Mouse (Mus musculus) megakaryocyte progenitor cell, adult 5-6 weeks (primary cell): Measurements from ENCODE around the gene E330034G19Rik. TPM values are rescaled to one million over a fixed set of nuclear protein-coding genes. Genes with fewer than 3 reads are reported as not detected.
"Not testable (repeated sequence)": the region's sequence is repeated elsewhere in the genome, so short reads cannot be mapped to it uniquely, and the experiment has no call there.

Experiments
- ATAC-seq: replicated peaks from 2 replicates; pipeline ENCODE4 v1.8.0; 2016; ENCODE audit warnings: mild to moderate bottlenecking, moderate TSS enrichment, inconsistent platforms; ENCODE audit not compliant: poor library complexity
- total RNA-seq, 2 experiments: library from RNA; stranded (forward) in 1 of 2; stranded (reverse) in 1 of 2; fragments of 157-497, 149-512 nt in 1 of 2; fragments of 200-1000 nt in 1 of 2; gene quantifications; 2 replicates each; pipeline versions ENCODE4 v1.2.3 to v1.2.4; 2015 to 2017

Gene E330034G19Rik
- total RNA-seq, 2 experiments from 2014 or later = not detected

DNA sequence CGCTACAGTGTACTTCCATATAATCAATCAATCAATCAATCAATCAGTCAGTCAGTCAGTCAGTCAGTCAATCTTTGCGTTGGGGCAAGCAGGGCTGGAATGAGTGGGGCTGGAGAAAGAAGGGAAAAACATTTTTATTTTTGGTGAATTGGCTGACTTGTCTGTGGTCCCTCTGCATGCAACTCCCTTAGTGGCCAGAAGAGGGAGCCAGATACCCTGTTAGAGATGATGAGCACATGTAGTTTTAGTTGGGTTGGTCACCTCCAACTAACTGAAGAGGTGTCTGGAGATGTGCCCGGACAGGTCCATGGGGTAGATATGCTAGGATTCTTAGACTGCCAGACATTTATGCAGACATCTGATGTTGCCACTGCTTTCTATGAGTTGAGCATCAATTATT is 18.1 kb downstream of the E330034G19Rik start:
- ATAC-seq = peak; percentile 65

DNA sequence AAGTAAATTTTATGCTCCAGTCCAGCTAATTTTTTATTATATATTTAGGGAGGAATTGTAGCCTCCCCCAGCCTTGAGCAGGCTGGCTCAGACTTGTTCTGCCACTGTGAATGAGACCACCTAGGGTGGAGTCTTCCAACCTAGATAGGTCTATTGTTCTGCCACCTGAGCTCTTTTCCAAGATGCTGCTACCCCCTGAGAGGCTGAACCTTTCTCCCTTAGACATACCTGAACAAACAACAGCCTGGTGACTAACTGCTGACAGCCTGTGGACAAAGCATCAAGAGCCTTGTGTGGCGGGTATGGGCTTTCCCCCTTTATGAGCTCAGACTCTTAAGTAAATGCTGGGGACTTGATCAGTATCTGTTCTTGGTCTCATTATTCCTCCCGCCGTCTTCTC is 54.0 kb downstream of the E330034G19Rik start:
- not testable (repeated sequence) for ATAC-seq

DNA sequence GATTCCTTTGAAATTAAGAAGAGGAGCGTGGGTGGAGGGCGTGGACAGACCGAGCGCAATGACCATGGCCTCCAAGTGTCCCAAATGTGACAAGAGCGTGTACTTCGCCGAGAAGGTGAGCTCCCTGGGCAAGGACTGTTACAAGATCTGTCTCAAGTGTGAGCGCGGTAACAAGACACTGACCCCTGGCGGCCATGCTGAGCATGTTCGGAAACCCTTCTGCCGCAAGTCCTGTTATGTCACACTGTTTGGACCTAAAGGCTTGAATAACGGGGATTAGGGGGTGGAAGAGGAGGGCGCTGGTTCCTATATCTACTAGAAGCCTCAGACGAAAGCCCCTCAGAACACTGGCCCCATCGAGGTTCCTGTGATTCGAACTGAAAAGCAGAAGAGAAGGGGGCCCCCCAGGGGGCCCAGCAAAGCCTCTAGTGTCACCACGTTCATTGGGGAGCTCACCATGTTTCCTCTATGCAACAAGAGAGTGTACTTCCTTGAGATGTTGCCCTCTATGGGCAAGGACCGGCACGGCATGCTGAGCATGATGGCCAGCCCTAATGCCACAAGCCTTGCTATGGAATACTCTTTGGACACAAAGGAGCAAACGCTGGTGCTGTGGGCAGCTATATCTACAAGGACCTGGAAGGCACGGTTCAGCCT is 65.4 kb downstream of the E330034G19Rik start:
- peak; percentile 46 for ATAC-seq

Other genes starting within 250 kb of the E330034G19Rik start
- not detected in 2 replicates for gene Dlg5, start 47.3 kb upstream of the E330034G19Rik start, total RNA-seq (2015)
- 1.1 TPM in 1 of 2 replicates, not detected in the other for gene Dlg5, start 47.3 kb upstream of the E330034G19Rik start, total RNA-seq (2017)
- 16.4 and 23.6 TPM in 2 replicates for gene Polr3a, start 193.8 kb downstream of the E330034G19Rik start, total RNA-seq (2015)
- gene Polr3a, start 193.8 kb downstream of the E330034G19Rik start, total RNA-seq (2017) = 11.4 and 16.3 TPM in 2 replicates
- 4,931 and 5,478 TPM in 2 replicates for gene Rps24, start 193.9 kb downstream of the E330034G19Rik start, total RNA-seq (2015)
- gene Rps24, start 193.9 kb downstream of the E330034G19Rik start, total RNA-seq (2017) = 4,866 and 6,009 TPM in 2 replicates